Mouse (Mus musculus) left cerebral cortex, postnatal 4 days (tissue): ENCODE data around the gene Hist2h2ab. TPM values are rescaled to one million over a fixed set of nuclear protein-coding genes. Genes with fewer than 3 reads are reported as not detected.
"Not testable (repeated sequence)": the region's sequence is repeated elsewhere in the genome, so short reads cannot be mapped to it uniquely, and the experiment has no call there.

Source experiments
- DNase-seq: peaks from one replicate; pipeline ENCODE4 v3.0.0-alpha.2; 2022
- intact Hi-C: fragments of 180-260 bp; cut with DNase I; formaldehyde crosslinking; loops from one replicate; pipeline ENCODE4 v1.15.1; 2025
- total RNA-seq, 2 experiments: library from RNA; stranded (reverse); gene quantifications; 2 replicates each; pipeline ENCODE4 v1.2.3; 2021

Gene Hist2h2ab
- total RNA-seq, 2 experiments from 2014 or later: 21.6 to 26.0 TPM

DNA sequence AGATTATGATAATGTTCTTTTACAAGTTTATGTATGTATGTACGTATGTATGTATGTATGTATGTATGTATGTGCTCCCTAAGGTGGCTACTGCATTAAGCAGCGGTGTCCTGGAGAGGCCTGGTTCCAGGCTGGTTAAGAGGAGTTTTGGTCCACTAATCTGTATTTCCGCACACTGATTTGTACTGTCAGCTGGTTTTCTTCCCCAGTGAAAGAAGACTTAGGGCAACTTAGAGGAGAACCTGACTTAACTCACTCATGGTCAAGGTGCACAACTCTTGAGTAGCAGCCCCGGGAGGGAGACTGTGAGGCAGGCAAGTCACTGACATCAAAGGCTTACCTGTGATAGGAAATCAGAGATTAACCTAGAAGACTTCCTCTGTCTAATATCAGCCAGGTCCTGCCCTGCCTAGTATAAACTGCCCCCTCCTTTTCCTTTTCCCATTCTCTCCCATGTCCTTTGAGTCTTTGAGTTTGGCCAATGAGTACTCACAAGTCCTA lies 17.2 kb downstream of the Hist2h2ab start:
- DNase-seq: no peak
- intact Hi-C loops: no loop called here

DNA sequence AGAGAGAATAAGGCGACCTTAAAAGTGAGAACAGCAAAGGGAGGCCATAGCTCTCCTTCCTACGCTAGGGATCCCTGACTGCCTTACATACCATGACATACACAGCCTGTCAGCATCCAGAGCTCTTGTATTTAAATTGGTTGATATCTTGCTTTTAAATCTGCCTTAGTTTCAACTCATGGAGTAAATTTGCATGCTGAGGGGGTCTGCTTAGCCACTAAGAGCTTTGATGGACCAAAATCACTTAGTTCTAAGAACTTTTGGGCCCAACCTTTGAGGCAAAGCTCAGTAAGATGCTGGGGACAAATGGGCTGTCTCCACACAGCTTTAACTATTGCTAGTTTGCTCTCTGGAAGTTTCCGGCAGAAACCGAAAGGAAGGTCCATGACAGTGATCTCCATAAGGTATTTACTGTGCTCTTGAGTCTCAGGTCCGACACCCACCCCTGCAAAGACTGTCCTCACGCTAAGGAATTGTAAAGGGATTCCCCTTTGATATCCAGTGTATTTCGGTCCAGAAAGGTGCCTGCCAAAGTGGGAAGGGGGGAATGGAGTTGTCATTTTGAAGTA lies 17.8 kb downstream of the Hist2h2ab start:
- intact Hi-C loops: no loop called here
- DNase-seq: no peak

DNA sequence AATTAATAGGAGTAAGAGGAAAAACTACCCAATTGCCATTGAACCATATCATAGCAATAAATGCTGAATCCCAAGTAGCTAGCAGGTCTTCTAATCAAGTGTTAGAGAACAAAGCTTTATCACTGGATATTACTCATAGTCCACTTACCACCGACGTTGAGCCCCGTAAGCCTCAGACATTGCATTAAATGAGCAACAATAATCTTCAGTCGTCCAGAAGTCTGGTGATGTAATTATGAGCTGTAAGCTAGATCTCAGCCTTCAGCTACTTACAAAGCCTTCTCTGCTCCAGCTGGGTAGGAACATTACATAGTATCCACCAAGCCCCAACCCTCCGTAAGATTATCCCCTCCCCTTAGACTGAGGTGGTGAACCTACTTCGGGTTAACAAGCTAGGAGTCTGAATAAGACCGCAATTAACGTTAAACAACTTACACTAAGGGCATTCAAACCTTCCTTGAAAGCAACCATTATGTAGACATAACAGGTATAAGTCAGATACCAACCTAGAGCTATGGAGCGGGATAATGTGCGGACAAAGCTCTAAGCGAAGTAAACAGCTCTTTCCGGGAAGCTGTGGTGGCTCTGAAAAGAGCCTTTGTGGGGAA lies 18.3 kb downstream of the Hist2h2ab start:
- DNase-seq: no peak
- intact Hi-C loops: no loop called here

DNA sequence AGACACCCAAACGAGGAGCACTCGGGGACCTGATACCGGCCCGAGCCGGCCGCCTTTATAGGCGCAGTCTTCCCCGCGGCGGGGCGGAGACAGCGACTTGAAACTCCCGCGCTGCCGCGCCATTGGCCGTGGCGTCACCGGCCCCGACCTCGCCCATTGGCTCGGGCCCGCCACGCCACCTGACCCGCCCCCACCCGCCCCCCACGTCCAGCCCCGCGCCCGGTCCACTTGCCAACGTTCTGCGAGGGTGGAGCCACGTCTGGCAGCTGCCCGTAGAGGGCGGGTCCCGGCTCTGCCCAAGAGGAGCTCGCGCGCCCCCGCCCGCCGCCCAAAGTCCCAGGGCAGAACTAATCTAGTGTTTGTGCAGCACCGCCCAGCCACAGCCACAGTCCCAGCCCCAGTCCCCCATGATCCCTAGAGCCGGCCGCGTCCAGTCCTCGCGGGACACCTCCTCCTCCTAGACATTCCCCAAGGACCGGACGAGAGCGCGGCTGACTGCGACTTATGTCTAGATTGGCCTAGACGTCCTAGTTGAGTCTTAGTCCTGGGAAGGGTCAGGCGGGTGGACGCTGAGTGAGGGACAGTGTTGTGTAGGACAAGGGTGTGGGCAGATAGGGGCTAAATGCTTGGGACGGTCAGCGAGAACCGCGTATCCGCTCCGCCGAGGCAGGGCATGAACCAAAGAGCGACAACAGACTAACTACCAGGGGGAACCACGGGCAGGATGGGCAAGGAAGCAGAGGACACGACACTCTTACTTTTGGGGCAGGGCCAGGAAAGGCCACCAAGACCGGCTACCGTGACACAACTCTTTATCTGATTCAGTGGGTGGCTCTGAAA lies 19.5 kb downstream of the Hist2h2ab start, which contains the start of gene Hist2h3c2:
Hist2h3c2 (minus strand) TSS at position 174 of the 840 bp plus-strand sequence.
- DNase-seq: peak; percentile 56
- intact Hi-C loops: not testable (repeated sequence)

DNA sequence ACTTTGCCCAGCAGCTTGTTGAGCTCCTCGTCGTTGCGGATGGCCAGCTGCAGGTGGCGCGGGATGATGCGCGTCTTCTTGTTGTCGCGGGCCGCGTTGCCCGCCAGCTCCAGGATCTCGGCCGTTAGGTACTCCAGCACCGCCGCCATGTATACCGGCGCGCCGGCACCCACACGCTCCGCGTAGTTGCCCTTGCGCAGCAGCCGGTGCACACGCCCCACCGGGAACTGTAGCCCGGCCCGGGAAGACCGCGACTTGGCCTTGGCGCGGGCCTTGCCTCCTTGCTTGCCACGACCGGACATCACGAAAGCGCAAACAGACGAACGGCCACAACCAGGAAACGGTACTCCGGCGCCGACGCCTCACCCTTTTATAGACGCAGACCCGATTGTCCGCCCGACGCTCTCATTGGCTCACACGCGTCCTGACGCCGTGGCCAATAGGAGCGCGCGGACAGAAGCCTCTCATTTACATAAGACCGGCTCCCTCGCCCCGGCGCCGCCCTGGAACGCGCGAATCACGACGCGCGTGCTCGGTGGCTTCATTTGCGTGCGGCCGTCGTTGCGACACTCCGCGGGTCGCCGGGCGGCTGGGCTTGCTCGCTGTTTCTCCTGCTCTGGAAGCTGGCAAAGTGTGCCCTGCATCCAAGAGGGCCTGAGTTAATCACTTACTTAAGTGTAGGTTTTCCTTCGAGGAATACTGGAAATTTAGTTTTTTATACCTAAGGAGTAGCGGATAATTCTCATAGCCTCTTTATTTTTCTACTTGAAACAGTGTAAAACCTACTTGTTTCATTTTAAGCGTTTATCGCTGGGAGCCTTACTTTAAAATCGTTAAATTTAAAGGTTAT lies 20.5 kb downstream of the Hist2h2ab start, which contains the start of gene Hist2h2aa2:
Hist2h2aa2 (minus strand) TSS at position 328 of the 850 bp plus-strand sequence.
- peak; percentile 93 for DNase-seq
- intact Hi-C loops: not testable (repeated sequence)

DNA sequence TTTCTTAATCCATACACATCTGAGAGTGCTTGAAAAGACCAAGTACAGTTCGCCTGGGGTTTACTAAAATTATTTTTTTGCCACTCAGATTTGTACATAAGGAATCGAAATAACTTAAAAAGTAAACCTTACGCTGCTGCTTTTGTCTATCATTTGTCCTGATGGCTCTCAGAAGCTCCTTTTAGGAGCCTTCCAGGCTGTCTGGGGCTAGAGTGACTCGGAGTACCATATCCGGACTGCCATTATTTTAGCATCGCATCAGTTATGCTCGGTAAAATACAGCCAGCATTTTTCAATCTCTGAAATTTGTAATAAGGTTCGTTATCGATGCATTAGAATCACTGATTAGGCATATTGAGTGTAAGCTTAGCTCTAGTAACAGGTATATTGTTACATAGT lies 21.1 kb downstream of the Hist2h2ab start:
- DNase-seq: no peak
- intact Hi-C loops: no loop called here

DNA sequence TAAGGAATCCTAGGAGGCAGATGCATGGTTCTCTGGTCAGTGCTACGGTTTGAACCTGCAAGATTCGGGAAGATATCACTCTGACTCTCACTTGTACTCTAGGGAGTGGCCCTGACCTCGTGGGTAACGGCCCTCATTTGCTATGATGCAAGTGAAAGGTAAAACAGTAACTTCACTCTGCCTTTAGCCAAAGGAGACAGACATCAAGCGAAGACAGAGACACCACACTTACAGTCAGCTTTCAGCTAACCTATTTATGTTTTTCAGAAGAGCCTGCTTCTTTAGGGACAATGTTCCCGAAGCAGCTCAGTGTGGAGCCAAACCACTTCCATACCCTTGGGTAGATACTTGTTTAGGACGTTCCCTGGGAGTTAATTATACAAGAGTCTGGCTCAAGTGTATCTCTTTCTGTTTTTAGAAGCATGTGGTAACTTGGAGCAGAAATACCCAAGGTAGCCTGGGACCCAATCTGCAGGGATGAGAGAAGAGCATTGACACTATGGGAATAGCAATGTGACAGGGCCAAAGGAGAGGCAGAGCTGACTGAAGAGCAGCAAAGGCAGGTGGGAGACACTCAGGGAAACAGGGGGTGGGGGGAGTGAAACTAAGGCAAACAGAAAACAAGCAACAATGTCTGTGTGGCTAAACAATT lies 24.4 kb downstream of the Hist2h2ab start:
- no peak for DNase-seq
- intact Hi-C loops: no loop called here

DNA sequence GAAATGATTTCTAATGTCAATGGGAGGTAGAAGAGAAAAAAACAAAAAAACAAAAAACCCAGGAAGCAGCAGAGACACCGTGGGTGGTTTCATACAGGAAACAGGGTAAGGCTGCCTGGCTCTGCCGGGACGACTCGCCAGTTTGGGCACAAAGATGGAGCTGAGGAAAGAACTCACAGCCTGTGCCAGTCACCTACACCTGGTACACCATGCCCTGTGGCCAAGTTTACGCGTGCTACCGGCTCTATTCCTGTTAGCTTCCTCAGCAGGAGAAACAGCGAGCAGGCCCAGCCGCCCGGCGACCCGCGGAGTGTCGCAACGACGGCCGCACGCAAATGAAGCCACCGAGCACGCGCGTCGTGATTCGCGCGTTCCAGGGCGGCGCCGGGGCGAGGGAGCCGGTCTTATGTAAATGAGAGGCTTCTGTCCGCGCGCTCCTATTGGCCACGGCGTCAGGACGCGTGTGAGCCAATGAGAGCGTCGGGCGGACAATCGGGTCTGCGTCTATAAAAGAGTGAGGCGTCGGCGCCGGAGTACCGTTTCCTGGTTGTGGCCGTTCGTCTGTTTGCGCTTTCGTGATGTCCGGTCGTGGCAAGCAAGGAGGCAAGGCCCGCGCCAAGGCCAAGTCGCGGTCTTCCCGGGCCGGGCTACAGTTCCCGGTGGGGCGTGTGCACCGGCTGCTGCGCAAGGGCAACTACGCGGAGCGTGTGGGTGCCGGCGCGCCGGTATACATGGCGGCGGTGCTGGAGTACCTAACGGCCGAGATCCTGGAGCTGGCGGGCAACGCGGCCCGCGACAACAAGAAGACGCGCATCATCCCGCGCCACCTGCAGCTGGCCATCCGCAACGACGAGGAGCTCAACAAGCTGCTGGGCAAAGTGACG lies 25.6 kb downstream of the Hist2h2ab start, which contains the start of gene Hist2h2aa1:
Hist2h2aa1 (plus strand) TSS at position 495 of the 884 bp plus-strand sequence.
- peak; percentile 84 for DNase-seq
- intact Hi-C loops: not testable (repeated sequence)

DNA sequence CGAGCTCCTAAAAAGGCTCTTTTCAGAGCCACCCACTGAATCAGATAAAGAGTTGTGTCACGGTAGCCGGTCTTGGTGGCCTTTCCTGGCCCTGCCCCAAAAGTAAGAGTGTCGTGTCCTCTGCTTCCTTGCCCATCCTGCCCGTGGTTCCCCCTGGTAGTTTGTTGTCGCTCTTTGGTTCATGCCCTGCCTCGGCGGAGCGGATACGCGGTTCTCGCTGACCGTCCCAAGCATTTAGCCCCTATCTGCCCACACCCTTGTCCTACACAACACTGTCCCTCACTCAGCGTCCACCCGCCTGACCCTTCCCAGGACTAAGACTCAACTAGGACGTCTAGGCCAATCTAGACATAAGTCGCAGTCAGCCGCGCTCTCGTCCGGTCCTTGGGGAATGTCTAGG lies 26.4 kb downstream of the Hist2h2ab start:
- intact Hi-C loops, DNase-seq: not testable (repeated sequence)

DNA sequence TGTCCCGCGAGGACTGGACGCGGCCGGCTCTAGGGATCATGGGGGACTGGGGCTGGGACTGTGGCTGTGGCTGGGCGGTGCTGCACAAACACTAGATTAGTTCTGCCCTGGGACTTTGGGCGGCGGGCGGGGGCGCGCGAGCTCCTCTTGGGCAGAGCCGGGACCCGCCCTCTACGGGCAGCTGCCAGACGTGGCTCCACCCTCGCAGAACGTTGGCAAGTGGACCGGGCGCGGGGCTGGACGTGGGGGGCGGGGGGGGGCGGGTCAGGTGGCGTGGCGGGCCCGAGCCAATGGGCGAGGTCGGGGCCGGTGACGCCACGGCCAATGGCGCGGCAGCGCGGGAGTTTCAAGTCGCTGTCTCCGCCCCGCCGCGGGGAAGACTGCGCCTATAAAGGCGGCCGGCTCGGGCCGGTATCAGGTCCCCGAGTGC lies 26.8 kb downstream of the Hist2h2ab start, which contains the start of gene Hist2h3c1:
Hist2h3c1 (plus strand) TSS at position 259 of the 430 bp plus-strand sequence.
- DNase-seq, intact Hi-C loops: not testable (repeated sequence)

DNA sequence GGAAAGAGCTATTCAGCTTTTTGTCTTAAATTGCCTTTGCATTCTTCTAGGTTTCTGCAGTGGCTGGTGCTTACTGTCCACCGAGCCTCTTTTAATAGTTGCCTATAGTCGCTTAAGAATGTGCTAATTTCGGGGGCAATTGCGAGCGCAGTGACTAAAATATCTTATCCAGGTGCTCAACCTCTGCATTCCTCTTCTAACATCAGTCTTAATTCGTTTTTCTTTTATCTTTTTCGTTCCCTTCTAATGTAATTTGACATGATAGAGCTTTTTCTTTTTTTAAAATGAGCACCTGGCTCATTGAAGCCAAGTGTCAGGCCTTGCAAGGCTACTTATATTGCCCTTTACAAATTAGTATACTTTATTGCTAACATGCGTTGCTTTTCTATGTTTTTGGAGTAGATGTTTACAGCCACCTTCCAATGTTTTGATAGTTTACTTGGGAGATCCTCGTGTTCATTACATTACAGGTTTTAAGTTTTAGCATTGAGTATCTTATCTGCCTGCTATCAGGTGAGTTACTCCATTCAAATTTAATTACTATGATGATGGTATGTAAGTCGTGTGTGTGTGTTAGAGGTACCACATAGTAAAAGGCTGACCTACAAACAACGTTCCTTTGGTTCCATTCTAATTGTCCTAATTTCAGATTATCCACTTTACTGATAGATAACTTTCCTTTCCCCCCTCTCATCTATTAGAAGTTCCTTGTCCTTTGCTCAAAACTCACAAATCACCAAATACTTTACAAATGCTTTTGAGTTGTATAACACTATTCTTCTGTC lies 27.9 kb downstream of the Hist2h2ab start:
- no peak for DNase-seq
- intact Hi-C loops: no loop called here

DNA sequence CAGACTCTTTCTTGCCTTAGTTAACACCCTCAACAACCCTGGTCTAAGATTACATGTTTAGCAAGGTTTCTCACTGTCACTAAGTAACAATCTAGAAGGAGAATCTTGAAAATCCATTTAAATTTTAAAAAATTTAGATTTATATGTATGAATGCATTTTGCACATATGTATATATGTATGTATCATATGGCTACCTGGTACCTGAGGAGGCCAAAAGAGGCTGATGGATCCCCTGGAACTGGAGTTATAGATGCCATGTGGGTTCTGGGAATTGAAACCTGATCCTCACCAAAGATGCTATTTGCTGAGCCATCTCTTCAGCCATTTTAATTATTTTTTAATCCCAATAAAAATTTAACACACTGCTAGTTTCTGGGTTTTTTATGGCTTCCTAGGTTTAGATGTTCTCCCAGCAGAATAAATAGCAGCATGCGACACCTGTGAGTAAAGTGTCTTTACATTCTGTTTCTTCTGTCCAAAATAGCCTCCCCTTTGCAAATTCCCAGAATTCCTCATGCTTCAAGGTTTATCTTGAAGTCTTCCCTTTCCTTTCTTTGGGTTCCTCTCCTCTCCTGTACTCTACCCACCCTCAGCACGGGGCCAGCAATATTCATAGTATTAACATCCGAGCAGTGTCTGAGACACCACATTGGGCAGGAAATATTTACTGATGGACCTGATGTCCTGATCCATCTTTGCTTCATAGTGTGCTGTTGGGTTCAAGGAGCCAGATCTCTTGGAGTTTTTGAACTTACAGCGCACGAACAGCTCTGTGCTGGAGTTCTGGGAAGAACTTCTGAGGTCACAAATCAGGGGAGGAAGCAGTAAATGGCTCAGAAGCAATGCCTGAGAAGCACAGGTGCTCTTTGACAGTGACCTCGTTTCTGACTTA lies 28.7 kb downstream of the Hist2h2ab start:
- intact Hi-C loops: no loop called here
- no peak for DNase-seq

DNA sequence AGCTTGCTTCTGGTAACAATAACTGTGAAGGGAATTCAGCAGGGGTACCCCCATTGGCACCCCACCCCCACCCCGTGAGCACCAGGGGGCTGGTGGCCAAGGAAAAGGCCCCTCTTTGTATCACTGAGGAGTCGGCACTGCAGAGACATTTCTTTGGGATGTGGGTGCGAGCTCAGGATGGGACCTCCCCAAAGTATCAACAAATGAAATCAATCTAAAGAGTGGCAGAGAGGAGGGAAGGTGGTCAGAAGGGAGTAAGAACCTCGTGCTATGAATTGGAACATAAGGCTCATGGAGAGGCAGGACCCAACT lies 29.3 kb downstream of the Hist2h2ab start:
- intact Hi-C loops: no loop called here
- DNase-seq: no peak

DNA sequence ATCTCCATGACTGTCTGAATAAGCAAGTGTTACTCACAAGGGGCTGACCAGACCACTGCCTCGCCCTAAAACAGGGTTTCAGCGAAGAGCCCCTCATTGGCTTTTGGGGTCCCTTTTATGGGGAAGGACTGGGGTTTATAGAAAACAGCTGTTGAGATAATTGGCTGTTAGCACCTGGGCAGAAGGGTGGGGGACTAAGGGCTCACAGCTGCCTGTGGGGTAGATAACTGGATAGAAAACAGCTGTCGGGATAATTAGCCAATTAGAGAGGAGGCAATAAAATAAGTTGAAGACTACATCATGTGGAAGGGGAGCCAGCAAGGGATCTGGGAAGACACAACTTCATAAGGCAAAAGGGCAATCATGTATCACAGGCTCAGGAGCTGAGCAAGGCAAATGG lies 31.2 kb downstream of the Hist2h2ab start:
- no peak for DNase-seq
- intact Hi-C loops: no loop called here

DNA sequence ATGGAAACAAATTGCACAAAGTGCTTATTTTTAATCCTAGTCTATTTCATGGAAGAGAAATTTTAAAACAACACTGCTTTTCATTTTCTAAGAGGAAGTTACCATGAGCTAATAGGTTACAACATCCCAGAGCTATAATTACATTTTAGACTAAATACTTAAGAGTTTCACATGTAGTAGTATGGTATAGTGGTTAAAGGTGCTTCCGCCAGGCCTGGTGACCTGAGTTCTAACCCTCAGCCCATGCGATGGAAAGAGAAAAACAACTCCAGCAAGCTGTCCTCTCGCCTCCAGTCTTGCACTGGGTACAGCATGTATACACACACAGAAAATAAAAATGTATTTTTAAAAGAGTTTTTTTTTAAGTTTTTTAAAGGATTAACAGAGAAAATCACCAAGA lies 32.1 kb downstream of the Hist2h2ab start:
- DNase-seq: no peak
- intact Hi-C loops: no loop called here

DNA sequence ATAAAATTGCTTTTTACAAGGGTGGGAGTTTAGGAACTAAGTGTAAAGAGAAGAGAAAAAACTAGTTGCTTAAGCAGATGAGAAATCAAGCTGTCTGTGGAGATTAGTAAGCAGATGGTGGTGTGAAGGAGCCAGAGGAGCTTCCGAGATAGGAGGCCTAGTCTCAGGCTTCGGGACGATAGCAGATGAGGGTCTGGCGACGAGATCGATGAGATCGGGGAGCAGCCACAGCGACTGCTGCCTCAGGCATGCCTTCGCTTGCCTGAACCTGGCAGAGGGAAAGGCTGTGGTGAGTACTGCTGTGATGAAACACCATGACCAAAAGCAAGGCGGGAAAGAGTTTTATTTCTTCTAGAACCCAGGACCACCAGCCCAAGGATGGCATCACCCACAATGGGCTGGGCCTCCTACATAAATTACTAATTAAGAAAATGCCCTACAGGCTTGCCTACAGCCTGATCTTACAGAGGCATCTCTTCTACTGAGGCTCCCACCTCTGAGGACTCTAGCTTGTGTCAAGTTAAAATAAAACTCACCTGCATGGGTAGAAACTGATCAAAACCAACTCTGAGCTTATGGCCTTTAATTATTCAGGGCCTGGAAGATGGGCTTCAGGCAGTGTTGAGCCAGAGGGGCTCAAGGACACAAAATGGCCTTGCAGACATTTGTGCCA lies 35.2 kb downstream of the Hist2h2ab start:
- intact Hi-C loops: no loop called here
- DNase-seq: peak; percentile 55
